Mouse (Mus musculus) ES-CJ7 (cell line): ENCODE data around the gene Lrrc8e.
A peak's percentile ranks its signal among the peaks of the same experiment; 100 is the strongest.

Experiments
- DNase-seq: peaks from one replicate; pipeline ENCODE4 v3.0.0; 2011; ENCODE audit warnings: low read depth, low spot score

The Lrrc8e gene

GRCm38 (mm10) chr8:4226739-4227347 is at the start of gene Lrrc8e:
TSS of gene Lrrc8e (plus strand) at chr8:4226827.
- no peak for DNase-seq

DNA sequence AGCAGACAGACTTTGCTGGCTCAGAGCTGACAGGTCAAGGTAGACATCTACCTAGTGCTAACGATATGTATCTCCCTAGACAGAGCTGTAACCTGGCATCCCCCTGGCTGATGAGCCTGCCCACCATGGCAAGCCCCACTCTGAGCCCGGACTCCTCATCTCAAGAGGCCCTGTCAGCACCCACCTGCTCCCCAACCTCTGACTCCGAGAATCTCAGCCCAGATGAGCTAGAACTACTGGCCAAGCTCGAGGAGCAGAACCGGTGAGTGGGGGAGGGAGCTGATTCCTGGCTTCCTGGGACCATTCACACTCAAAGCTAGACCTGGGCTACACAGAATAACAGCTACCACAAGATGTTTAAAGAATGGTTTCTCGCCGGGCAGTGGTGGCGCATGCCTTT is 43.2 kb upstream of the Lrrc8e start:
- no peak for DNase-seq

- no peak for DNase-seq
These were observed 40.5 kb upstream of the Lrrc8e start for GRCm38 (mm10) chr8:4186151-4186550.

GRCm38 (mm10) chr8:4188605-4189004 is 38.0 kb upstream of the Lrrc8e start:
- no peak for DNase-seq

DNA sequence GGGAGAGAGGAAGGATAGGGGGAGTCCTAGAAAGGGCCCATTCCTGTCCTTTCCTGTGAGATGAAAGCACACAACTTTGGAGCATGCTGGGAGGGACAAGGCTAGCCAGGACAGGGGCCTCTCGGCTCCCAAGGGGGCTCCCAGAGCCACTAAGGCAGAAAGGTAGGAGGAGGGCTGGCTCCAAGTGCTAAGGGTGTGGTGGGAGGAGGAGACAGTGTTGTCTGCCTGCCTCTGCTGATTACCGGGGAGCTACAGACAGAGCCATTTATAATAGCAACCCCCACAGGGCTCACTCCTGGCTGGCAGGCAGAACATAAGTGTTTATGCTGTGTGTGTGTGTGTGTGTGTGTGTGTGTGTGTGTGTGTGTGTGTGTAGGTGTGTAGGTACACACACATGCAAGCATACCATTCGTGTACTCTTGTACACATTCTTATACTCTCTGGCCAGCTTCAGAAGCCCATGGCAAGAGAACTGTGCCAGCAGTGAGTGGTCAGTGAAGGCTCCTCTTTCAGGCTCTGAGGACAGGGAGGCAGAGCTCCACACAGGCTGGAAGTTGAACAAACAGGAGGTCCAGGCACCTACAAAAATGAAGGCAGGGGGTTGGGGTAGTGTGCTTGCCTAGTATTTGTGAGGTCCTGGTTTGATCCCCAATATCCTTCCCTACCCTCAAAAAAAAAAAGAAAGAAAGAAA is 37.5 kb upstream of the Lrrc8e start:
- no peak for DNase-seq

GRCm38 (mm10) chr8:4192305-4192704 is 34.3 kb upstream of the Lrrc8e start:
- DNase-seq, result no peak

- peak; percentile 88 for DNase-seq
These were observed 33.6 kb upstream of the Lrrc8e start for GRCm38 (mm10) chr8:4192807-4193587.

- no peak for DNase-seq
These were observed 33.1 kb upstream of the Lrrc8e start for GRCm38 (mm10) chr8:4193588-4193894.

GRCm38 (mm10) chr8:4201321-4201720 is 25.3 kb upstream of the Lrrc8e start:
- no peak for DNase-seq

GRCm38 (mm10) chr8:4205246-4206123 is 21.1 kb upstream of the Lrrc8e start:
- DNase-seq, result peak; percentile 72

- no peak for DNase-seq
These were observed 20.2 kb upstream of the Lrrc8e start for GRCm38 (mm10) chr8:4206182-4207015.

DNA sequence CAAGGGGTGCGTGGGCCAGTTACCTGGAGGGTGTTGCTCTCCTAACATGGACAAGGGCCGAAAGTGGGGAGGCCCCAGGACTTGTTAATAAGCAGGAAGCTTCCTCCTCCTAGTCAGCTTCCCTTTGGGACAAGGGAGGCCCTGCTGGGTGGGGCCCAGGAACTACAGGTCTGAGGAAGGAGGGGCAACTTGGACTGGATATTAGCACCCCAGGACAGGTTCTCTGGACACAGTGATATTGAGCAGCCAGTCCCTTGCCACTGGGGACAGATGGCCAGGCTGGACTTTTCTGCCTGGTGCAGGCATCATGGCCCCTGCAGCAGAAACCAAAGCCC is 19.6 kb upstream of the Lrrc8e start:
- no peak for DNase-seq

DNA sequence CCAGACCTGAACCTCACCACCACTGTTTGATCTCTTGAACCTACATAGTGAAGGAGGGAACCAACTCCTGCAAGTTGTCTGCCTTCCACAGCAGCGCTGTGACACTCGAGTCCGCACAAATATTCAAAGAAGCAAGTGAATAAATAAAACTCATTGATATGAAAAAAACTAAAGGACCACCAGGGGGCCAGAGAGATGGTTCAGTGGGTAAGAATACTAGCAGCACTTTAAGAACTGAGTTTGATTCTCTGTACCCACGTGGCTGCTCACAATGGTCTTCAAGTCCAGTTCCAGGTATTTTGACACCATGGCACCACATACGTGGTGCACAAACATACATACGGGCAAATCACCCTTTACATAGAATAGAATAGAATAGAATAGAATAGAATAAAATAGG is 15.5 kb upstream of the Lrrc8e start:
- no peak for DNase-seq

- peak; percentile 51 for DNase-seq
These were observed 13.8 kb upstream of the Lrrc8e start for GRCm38 (mm10) chr8:4212809-4213209.

DNA sequence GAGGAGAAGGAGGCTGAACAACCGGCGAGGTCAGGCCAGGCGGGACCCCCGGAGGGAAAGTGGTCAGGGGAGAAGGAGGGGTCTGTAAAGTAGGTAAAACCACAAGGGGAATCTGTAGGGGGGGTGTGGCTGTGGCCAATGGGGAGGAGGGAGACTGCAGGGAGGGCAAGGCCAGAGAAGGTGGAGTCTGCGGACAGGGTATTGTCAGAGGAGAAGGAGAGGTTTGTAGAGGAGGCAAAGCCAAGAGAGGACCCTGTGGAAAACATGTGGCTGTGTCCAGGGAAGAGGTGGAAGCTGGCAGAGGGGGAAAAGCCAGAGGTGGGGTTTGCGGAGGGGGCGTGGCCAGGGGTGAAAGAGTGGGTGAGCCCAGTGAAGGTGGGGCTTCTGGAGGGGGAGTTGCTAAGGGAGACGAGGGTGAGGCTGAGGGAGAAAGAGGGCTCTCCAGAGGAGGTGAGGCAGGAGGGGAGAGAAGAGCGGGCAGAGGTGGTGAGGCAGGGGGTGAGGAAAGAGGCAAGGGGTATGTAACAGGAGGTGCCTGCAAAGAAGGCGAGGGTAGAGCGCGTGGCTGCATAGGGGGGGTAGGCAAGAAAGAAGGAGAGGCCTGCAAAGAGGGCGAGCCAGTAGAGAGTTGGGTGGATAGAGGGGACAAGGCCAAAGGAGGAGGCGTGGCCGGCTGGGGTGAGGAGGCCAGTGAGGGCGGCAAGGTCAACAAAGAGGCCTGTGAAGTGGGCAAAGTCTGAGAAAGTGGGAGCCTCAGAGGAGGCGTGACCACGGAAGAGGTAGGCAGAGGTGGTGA is 13.2 kb upstream of the Lrrc8e start:
- peak; percentile 49 for DNase-seq

DNA sequence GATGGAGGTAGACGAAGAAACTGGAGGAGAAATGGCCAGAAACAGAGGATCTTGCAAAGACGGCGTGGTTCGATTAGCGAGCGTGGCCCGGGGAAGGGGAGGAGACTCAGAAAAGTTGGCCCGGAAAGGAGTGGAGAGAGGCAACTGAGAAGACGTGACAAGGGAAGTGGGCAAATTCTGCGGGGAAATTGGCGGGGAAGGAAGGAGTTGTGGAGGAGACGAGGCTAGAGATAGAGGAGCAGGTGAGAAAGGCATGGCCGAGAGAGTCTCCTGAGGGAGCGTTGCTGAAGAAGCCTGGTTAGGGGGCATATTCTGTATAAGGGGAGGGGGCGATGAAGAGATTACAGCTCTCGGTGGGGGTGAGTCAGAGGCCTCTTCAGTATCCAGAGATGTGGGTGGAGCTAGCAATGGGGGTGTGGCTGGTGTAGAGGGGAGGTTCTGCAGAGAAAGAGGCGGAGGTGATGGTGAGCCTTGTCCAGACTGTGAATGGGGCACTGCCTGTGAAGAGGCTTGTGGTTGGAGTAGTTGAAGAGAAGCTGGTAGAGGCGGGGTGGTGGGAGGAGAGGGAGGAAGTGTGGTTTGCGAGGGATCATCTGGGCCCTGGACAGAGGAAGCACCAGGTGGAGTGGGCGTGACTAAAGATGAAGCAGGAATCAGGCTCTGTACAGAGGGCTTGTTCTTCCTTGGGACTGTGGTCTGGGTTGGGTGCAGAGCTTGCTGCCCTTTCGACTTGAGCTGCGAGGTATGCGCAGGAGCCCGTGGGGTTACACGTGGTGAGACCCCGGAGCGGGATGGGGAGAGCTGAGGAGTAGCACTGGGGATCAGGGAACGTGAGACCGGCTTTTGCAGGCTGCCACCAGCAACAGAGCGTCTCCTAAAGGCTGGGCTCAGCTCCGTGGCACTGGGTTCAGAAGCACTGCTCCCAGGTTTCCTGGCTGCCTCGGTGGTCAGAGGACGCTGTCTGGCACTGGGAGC is 12.3 kb upstream of the Lrrc8e start:
- DNase-seq, result peak; percentile 65

DNA sequence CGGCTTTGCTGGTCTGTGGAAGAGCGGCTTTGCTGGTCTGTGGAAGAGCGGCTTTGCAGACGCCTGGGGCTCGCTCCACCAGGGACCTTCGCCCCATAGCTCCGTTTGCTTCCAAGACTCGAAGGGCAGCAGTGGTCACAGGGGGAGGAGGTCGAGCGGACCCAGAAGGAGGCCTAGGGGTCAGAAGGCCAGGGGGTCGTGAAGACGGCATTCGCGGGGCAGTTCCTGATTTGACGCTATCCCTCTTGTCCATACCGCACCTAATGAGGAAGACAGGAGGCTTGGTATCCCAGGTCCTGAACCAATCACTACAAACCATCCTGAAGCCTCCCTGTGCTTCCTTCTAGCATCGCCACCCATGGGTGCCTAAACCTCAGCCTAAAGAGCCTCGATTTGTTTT is 10.3 kb upstream of the Lrrc8e start:
- DNase-seq, result no peak

DNA sequence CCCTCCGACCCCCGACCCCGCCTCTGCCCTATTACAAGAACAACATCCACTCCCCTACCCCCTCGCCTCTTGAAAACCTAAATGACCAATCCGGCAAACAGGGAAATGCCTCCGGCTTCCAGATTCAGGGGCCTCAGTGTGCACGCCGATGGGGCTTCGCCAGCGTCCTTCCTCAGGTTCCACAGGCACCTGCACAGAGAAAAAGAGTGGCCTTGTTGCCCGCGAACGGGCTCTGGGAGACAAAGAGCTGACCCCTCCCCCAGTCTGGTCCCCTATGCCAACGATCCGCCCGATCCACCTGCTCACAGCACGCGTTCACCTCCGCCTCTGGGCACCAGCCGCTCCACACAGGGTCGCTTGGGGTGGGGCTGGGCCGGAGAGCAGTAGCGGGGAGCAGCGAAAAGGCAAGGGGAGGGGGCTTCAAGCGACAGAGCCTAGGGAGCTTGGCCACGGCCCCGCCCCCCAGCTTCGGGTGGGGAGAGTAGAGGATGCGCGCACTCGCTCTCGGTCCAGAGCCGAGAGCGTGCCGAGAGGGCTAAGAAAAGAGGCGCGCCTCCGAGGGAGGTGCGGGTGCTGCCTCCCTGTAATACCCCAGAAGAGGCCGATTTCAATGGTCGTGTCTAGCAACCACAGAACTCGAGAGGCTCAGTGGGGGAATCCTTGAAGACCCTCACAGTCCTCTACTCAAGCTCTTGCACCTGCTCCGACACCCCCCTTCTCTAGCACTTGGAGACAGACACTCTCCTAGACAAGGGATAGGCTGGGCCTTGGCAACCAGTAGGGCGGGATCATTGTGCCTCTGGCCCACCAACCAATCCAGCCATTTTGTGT is 9.6 kb upstream of the Lrrc8e start, which contains the start of gene Prr36:
TSS of gene Prr36 (minus strand) at position 669 of the 831 bp plus-strand sequence.
- DNase-seq, result peak; percentile 89
